Mouse (Mus musculus) heart, adult 8-10 months (tissue): ENCODE data around the gene Gm10272. TPM values are rescaled to one million over a fixed set of nuclear protein-coding genes. Genes with fewer than 3 reads are reported as not detected.
"Not testable (repeated sequence)": the region's sequence is repeated elsewhere in the genome, so short reads cannot be mapped to it uniquely, and the experiment has no call there.

Source experiments
- DNase-seq: peaks from one replicate; pipeline ENCODE4 v3.0.0; 2022; ENCODE audit warnings: low spot score
- total RNA-seq, 4 experiments: library from RNA; stranded (reverse); gene quantifications; 2 replicates each; pipeline ENCODE4 v1.2.4; 2022

Gene Gm10272
- total RNA-seq, 4 experiments from 2014 or later = not detected

- DNase-seq = no peak
Observed at GRCm38 (mm10) chr10:77728280-77728679, 21.9 kb downstream of the Gm10272 start.

GRCm38 (mm10) chr10:77729241-77729640, 22.8 kb downstream of the Gm10272 start:
- DNase-seq = no peak

- no peak for DNase-seq
Observed at GRCm38 (mm10) chr10:77735928-77736327, 29.5 kb downstream of the Gm10272 start.

- DNase-seq = no peak
Observed at GRCm38 (mm10) chr10:77738929-77739328, 32.5 kb downstream of the Gm10272 start.

- DNase-seq = not testable (repeated sequence)
Observed at GRCm38 (mm10) chr10:77741924-77742688, 35.7 kb downstream of the Gm10272 start, which contains the start of gene Gm18596. TSS of gene Gm18596 (minus strand) at chr10:77742638.

- DNase-seq = not testable (repeated sequence)
Observed at GRCm38 (mm10) chr10:77750686-77751085, 44.3 kb downstream of the Gm10272 start.

- DNase-seq = not testable (repeated sequence)
Observed at GRCm38 (mm10) chr10:77751254-77751653, 44.8 kb downstream of the Gm10272 start, which contains the start of gene Gm9736. TSS of gene Gm9736 (minus strand) at chr10:77751354.

GRCm38 (mm10) chr10:77752312-77752711, 45.9 kb downstream of the Gm10272 start:
- DNase-seq = not testable (repeated sequence)

GRCm38 (mm10) chr10:77753448-77753847, 47.0 kb downstream of the Gm10272 start:
- DNase-seq = no peak

Other genes with a start within 250 kb of the Gm10272 start
- gene Fam207a, start 190.8 kb upstream of the Gm10272 start, total RNA-seq = 10 to 100 TPM in 1 of 4 experiments, 1 to 10 TPM in 3; 8.0 to 12.4 (median 9.1) TPM
- gene Itgb2, start 176.4 kb upstream of the Gm10272 start, total RNA-seq = 10 to 100 TPM in 1 of 4 experiments, 1 to 10 TPM in 3; 3.3 to 25.5 (median 3.7) TPM
- gene Pttg1ip, start 124.9 kb upstream of the Gm10272 start, total RNA-seq = 100 to 1,000 TPM; 132 to 142 (median 134) TPM
- 10 to 100 TPM; 59.3 to 76.7 (median 67.5) TPM for gene Sumo3, start 100.5 kb upstream of the Gm10272 start, total RNA-seq
- gene Gm49325, start 100.4 kb upstream of the Gm10272 start, total RNA-seq = 10 to 100 TPM in 3 of 4 experiments, 1 to 10 TPM in 1; 8.3 to 15.8 (median 13.9) TPM
- gene Ube2g2, start 84.4 kb upstream of the Gm10272 start, total RNA-seq = 10 to 100 TPM; 78.9 to 82.9 (median 81.2) TPM
- gene Tspear, start 20.1 kb upstream of the Gm10272 start, total RNA-seq = not detected
- gene Gm19402, start 15.9 kb upstream of the Gm10272 start, total RNA-seq = not detected
- gene Gm9508, start 9.4 kb upstream of the Gm10272 start, total RNA-seq = not detected
- gene Gm10024, start 4.8 kb downstream of the Gm10272 start, total RNA-seq = not detected
- gene Gm10142, start 9.2 kb downstream of the Gm10272 start, total RNA-seq = not detected
- not detected for gene Krtap12-1, start 14.0 kb downstream of the Gm10272 start, total RNA-seq
- gene Gm10100, start 19.9 kb downstream of the Gm10272 start, total RNA-seq = not detected
- not detected for gene Gm18596, start 36.0 kb downstream of the Gm10272 start, total RNA-seq
- gene Gm9736, start 44.7 kb downstream of the Gm10272 start, total RNA-seq = not detected
- gene Gm3233, start 53.1 kb downstream of the Gm10272 start, total RNA-seq = not detected
- gene Gm3238, start 64.7 kb downstream of the Gm10272 start, total RNA-seq = not detected
- not detected for gene Gm7138, start 70.3 kb downstream of the Gm10272 start, total RNA-seq
- not detected for gene Gm3250, start 75.9 kb downstream of the Gm10272 start, total RNA-seq
- gene Gm7137, start 81.6 kb downstream of the Gm10272 start, total RNA-seq = not detected
- not detected for gene Gm9639, start 88.5 kb downstream of the Gm10272 start, total RNA-seq
- gene Gm19668, start 92.5 kb downstream of the Gm10272 start, total RNA-seq = not detected
- gene Gm9507, start 105.2 kb downstream of the Gm10272 start, total RNA-seq = not detected
- not detected for gene Gm2696, start 108.1 kb downstream of the Gm10272 start, total RNA-seq
- not detected for gene Krtap10-4, start 120.5 kb downstream of the Gm10272 start, total RNA-seq
- gene Krtap10-10, start 129.3 kb downstream of the Gm10272 start, total RNA-seq = not detected
- gene Gm36176, start 140.2 kb downstream of the Gm10272 start, total RNA-seq = not detected
- not detected for gene Gm10318, start 146.2 kb downstream of the Gm10272 start, total RNA-seq
- not detected for gene Gm3285, start 155.3 kb downstream of the Gm10272 start, total RNA-seq
- gene Lrrc3, start 195.9 kb downstream of the Gm10272 start, total RNA-seq = 1 to 10 TPM in 2 of 4 experiments, under 1 TPM in 2; 0.63 to 1.2 (median 0.92) TPM